Mouse (Mus musculus) olfactory bulb, adult 2 months (tissue): ENCODE measurements at regions not wholly inside any gene's neighbourhood (a gene's known extent, or its start where the extent isn't known, plus 50 kb on each side); places are given as distances from the start of the nearest gene placed in this dataset.

Source experiments
- CTCF ChIP-seq: fragments of 200-500 bp; IDR thresholded peaks from 2 replicates; pipeline ENCODE4 v1.5.1; 2012; ENCODE audit warnings: low read depth, mild to moderate bottlenecking, low read length, moderate library complexity; ENCODE audit not compliant: insufficient read depth
- POLR2A ChIP-seq: fragments of 200-500 bp; IDR thresholded peaks from 2 replicates; pipeline ENCODE4 v1.6.1; 2012; ENCODE audit warnings: mild to moderate bottlenecking, low read depth, low read length, moderate library complexity; ENCODE audit not compliant: insufficient read depth

GRCm38 (mm10) chr2:45369914-45370614 is 252.9 kb upstream of the Zeb2 start:
- TF ChIP-seq POLR2A: no peak
- no peak for TF ChIP-seq CTCF
